Mouse (Mus musculus): ENCODE measurements around the gene Zdhhc14. TPM values are rescaled to one million over a fixed set of nuclear protein-coding genes. Genes with fewer than 3 reads are reported as not detected.

The Zdhhc14 gene
- polyA plus RNA-seq, 1 experiment from 2014 or later, result 2.0 TPM

GRCm38 (mm10) chr17:5650124-5650523 is 157.8 kb downstream of the Zdhhc14 start:
- Histone ChIP-seq H3K36me3 (ENCODE audit: control insufficient read depth, insufficient read depth, low read length) (no peaks in the 10 kb centered on the region), H3K27ac (ENCODE audit: low read depth, low read length) (no peak overlapping the region), H3K9ac (ENCODE audit: low read length) (no peak overlapping the region), H3K9me3 (ENCODE audit: control insufficient read depth, low read length) (no peaks in the 10 kb centered on the region), H3K4me2 (no peak overlapping the region), H3K4me1 (ENCODE audit: control insufficient read depth, insufficient read depth, low read length) (no peaks in the 10 kb centered on the region), H3K27me3 (ENCODE audit: control insufficient read depth, insufficient read depth, low read length) (no peaks in the 10 kb centered on the region), H3K4me3 (ENCODE audit: low read depth, low read length) (no peak overlapping the region)
- ATAC-seq (ENCODE audit: low FRiP score), result no peak
- WGBS, result 86% methylated on average over 4 of the region's 4 CpGs
- no peak for DNase-seq (ENCODE audit: low spot score, missing footprints)

GRCm38 (mm10) chr17:5650642-5651041 is 158.3 kb downstream of the Zdhhc14 start:
- Histone ChIP-seq H3K36me3 (ENCODE audit: control insufficient read depth, insufficient read depth, low read length) (no peaks in the 10 kb centered on the region), H3K4me1 (ENCODE audit: control insufficient read depth, insufficient read depth, low read length) (no peaks in the 10 kb centered on the region), H3K4me3 (ENCODE audit: low read depth, low read length) (no peak overlapping the region), H3K9ac (ENCODE audit: low read length) (no peak overlapping the region), H3K9me3 (ENCODE audit: control insufficient read depth, low read length) (no peaks in the 10 kb centered on the region), H3K27ac (ENCODE audit: low read depth, low read length) (no peak overlapping the region), H3K4me2 (no peak overlapping the region), H3K27me3 (ENCODE audit: control insufficient read depth, insufficient read depth, low read length) (no peaks in the 10 kb centered on the region)
- no peak for DNase-seq (ENCODE audit: low spot score, missing footprints)
- ATAC-seq (ENCODE audit: low FRiP score), result no peak
- 91% methylated on average over 4 of the region's 4 CpGs for WGBS

- no peak for DNase-seq (ENCODE audit: low spot score, missing footprints)
- ATAC-seq (ENCODE audit: low FRiP score), result no peak
- no peak overlapping the region for H3K27ac ChIP-seq (ENCODE audit: low read depth, low read length)
- H3K27me3 ChIP-seq (ENCODE audit: control insufficient read depth, insufficient read depth, low read length), result no peaks in the 10 kb centered on the region
- H3K4me3 ChIP-seq (ENCODE audit: low read depth, low read length), result no peak overlapping the region
- no peaks in the 10 kb centered on the region for H3K4me1 ChIP-seq (ENCODE audit: control insufficient read depth, insufficient read depth, low read length)
- 91% methylated on average over 4 of the region's 4 CpGs for WGBS
- H3K36me3 ChIP-seq (ENCODE audit: control insufficient read depth, insufficient read depth, low read length), result no peaks in the 10 kb centered on the region
- H3K4me2 ChIP-seq, result no peak overlapping the region
- H3K9me3 ChIP-seq (ENCODE audit: control insufficient read depth, low read length), result no peaks in the 10 kb centered on the region
- H3K9ac ChIP-seq (ENCODE audit: low read length), result no peak overlapping the region
These were observed 159.2 kb downstream of the Zdhhc14 start for GRCm38 (mm10) chr17:5651551-5651950.

- Histone ChIP-seq H3K27ac (ENCODE audit: low read depth, low read length) (no peak overlapping the region), H3K9me3 (ENCODE audit: control insufficient read depth, low read length) (no peaks in the 10 kb centered on the region), H3K27me3 (ENCODE audit: control insufficient read depth, insufficient read depth, low read length) (no peaks in the 10 kb centered on the region), H3K9ac (ENCODE audit: low read length) (no peak overlapping the region), H3K4me1 (ENCODE audit: control insufficient read depth, insufficient read depth, low read length) (no peaks in the 10 kb centered on the region), H3K4me3 (ENCODE audit: low read depth, low read length) (no peak overlapping the region), H3K4me2 (no peak overlapping the region), H3K36me3 (ENCODE audit: control insufficient read depth, insufficient read depth, low read length) (no peaks in the 10 kb centered on the region)
- ATAC-seq (ENCODE audit: low FRiP score), result no peak
- no peak for DNase-seq (ENCODE audit: low spot score, missing footprints)
- WGBS, result 86% methylated on average over 9 of the region's 9 CpGs
These were observed 161.6 kb downstream of the Zdhhc14 start for GRCm38 (mm10) chr17:5653981-5654380.

- Histone ChIP-seq H3K9ac (ENCODE audit: low read length) (no peak overlapping the region), H3K9me3 (ENCODE audit: control insufficient read depth, low read length) (no peaks in the 10 kb centered on the region), H3K4me3 (ENCODE audit: low read depth, low read length) (no peak overlapping the region), H3K4me2 (no peak overlapping the region), H3K27me3 (ENCODE audit: control insufficient read depth, insufficient read depth, low read length) (no peaks in the 10 kb centered on the region), H3K36me3 (ENCODE audit: control insufficient read depth, insufficient read depth, low read length) (no peaks in the 10 kb centered on the region), H3K27ac (ENCODE audit: low read depth, low read length) (no peak overlapping the region), H3K4me1 (ENCODE audit: control insufficient read depth, insufficient read depth, low read length) (peaks cover 3% of the 10 kb centered on the region; the same call in 1 of the 2 replicates)
- DNase-seq (ENCODE audit: low spot score, missing footprints) (no peak), ATAC-seq (ENCODE audit: low FRiP score) (no peak)
- 89% methylated on average over 4 of the region's 4 CpGs for WGBS
These were observed 163.2 kb downstream of the Zdhhc14 start for GRCm38 (mm10) chr17:5655536-5655935.

- Histone ChIP-seq H3K9me3 (ENCODE audit: control insufficient read depth, low read length) (no peaks in the 10 kb centered on the region), H3K27me3 (ENCODE audit: control insufficient read depth, insufficient read depth, low read length) (no peaks in the 10 kb centered on the region), H3K9ac (ENCODE audit: low read length) (no peak overlapping the region), H3K4me3 (ENCODE audit: low read depth, low read length) (no peak overlapping the region), H3K36me3 (ENCODE audit: control insufficient read depth, insufficient read depth, low read length) (no peaks in the 10 kb centered on the region), H3K4me2 (no peak overlapping the region), H3K27ac (ENCODE audit: low read depth, low read length) (no peak overlapping the region; the same call in 1 of the 2 replicates), H3K4me1 (ENCODE audit: control insufficient read depth, insufficient read depth, low read length) (peaks cover 8% of the 10 kb centered on the region; the same call in 1 of the 2 replicates)
- ATAC-seq (ENCODE audit: low FRiP score), result peak; percentile 61; the same call in 1 of the 2 replicates
- 20% methylated on average over 8 of the region's 8 CpGs for WGBS
- peak; percentile 87 for DNase-seq (ENCODE audit: low spot score, missing footprints)
These were observed 168.1 kb downstream of the Zdhhc14 start for GRCm38 (mm10) chr17:5660317-5661080.

- H3K27ac ChIP-seq (ENCODE audit: low read depth, low read length), result no peak overlapping the region
- no peak overlapping the region for H3K4me3 ChIP-seq (ENCODE audit: low read depth, low read length)
- no peaks in the 10 kb centered on the region for H3K36me3 ChIP-seq (ENCODE audit: control insufficient read depth, insufficient read depth, low read length)
- DNase-seq (ENCODE audit: low spot score, missing footprints) (no peak), ATAC-seq (ENCODE audit: low FRiP score) (no peak)
- no peak overlapping the region for H3K4me2 ChIP-seq
- no peak overlapping the region for H3K9ac ChIP-seq (ENCODE audit: low read length)
- H3K9me3 ChIP-seq (ENCODE audit: control insufficient read depth, low read length), result no peaks in the 10 kb centered on the region
- H3K4me1 ChIP-seq (ENCODE audit: control insufficient read depth, insufficient read depth, low read length), result no peaks in the 10 kb centered on the region
- WGBS, result 92% methylated on average over 8 of the region's 8 CpGs
- no peaks in the 10 kb centered on the region for H3K27me3 ChIP-seq (ENCODE audit: control insufficient read depth, insufficient read depth, low read length)
These were observed 174.3 kb downstream of the Zdhhc14 start for GRCm38 (mm10) chr17:5666652-5667051.

GRCm38 (mm10) chr17:5668456-5668855 is 176.1 kb downstream of the Zdhhc14 start:
- Histone ChIP-seq H3K27ac (ENCODE audit: low read depth, low read length) (no peak overlapping the region), H3K27me3 (ENCODE audit: control insufficient read depth, insufficient read depth, low read length) (no peaks in the 10 kb centered on the region), H3K4me2 (no peak overlapping the region), H3K4me3 (ENCODE audit: low read depth, low read length) (no peak overlapping the region), H3K9ac (ENCODE audit: low read length) (no peak overlapping the region), H3K4me1 (ENCODE audit: control insufficient read depth, insufficient read depth, low read length) (no peaks in the 10 kb centered on the region), H3K9me3 (ENCODE audit: control insufficient read depth, low read length) (no peaks in the 10 kb centered on the region), H3K36me3 (ENCODE audit: control insufficient read depth, insufficient read depth, low read length) (no peaks in the 10 kb centered on the region)
- WGBS, result 84% methylated on average over 3 of the region's 3 CpGs
- DNase-seq (ENCODE audit: low spot score, missing footprints) (no peak), ATAC-seq (ENCODE audit: low FRiP score) (no peak)

GRCm38 (mm10) chr17:5668981-5669380 is 176.6 kb downstream of the Zdhhc14 start:
- Histone ChIP-seq H3K4me2 (no peak overlapping the region), H3K27ac (ENCODE audit: low read depth, low read length) (no peak overlapping the region), H3K4me1 (ENCODE audit: control insufficient read depth, insufficient read depth, low read length) (no peaks in the 10 kb centered on the region), H3K9ac (ENCODE audit: low read length) (no peak overlapping the region), H3K4me3 (ENCODE audit: low read depth, low read length) (no peak overlapping the region), H3K27me3 (ENCODE audit: control insufficient read depth, insufficient read depth, low read length) (no peaks in the 10 kb centered on the region), H3K9me3 (ENCODE audit: control insufficient read depth, low read length) (no peaks in the 10 kb centered on the region), H3K36me3 (ENCODE audit: control insufficient read depth, insufficient read depth, low read length) (no peaks in the 10 kb centered on the region)
- ATAC-seq (ENCODE audit: low FRiP score), result no peak
- DNase-seq (ENCODE audit: low spot score, missing footprints), result no peak
- WGBS, result 66% methylated on average over 7 of the region's 7 CpGs
